Mouse (Mus musculus) Patski (cell line): Measurements from ENCODE around the gene Gsto1. TPM values are rescaled to one million over a fixed set of nuclear protein-coding genes. Genes with fewer than 3 reads are reported as not detected.
A peak's percentile ranks its signal among the peaks of the same experiment; 100 is the strongest.

ENCODE experiments used
- ATAC-seq: fragments of 100-300 bp; one replicate; pipeline ENCODE4 v1.8.0; 2021
- CTCF ChIA-PET: fragments of 350-600 bp; sonication (Branson Sonifier 250); formaldehyde crosslinking; loops from one replicate; lab custom pipeline; 2022; ENCODE audit warnings: inconsistent platforms; lab: Charles Lee
- POLR2A ChIA-PET: fragments of 350-600 bp; sonication (Branson Sonifier 250); formaldehyde crosslinking; loops from one replicate; lab custom pipeline; 2022; ENCODE audit warnings: antibody characterized with exemption, inconsistent platforms; lab: Charles Lee
- DNase-seq: peaks from one replicate; pipeline ENCODE4 v3.0.0-alpha.2; 2011; ENCODE audit warnings: low read depth, low spot score
- H3K27me3 ChIP-seq: fragments of 371-371 bp; one replicate; pipeline ENCODE4 v1.5.1; 2021
- CTCF ChIP-seq: fragments of 100-300 bp; IDR thresholded peaks from one replicate; pipeline ENCODE4 v1.5.1; 2021
- in situ Hi-C: fragments of 300-500 bp; cut with MboI; formaldehyde crosslinking; loops from 3 replicates; pipeline ENCODE4 v1.11.1; 2018; ENCODE audit warnings: low pct_unique_long_range_greater_than_20kb, mixed read lengths
- polyA plus RNA-seq: library from polyadenylated mRNA; unstranded; gene quantifications from one replicate; pipeline ENCODE4 v1.2.3, GENCODE M21; 2021

The Gsto1 gene
- polyA plus RNA-seq, 1 experiment from 2014 or later, result 86.5 TPM

- no peak for TF ChIP-seq CTCF
- POLR2A ChIA-PET, result no interaction called here
- no peaks in the 10 kb centered on the region for H3K27me3 ChIP-seq
- in situ Hi-C loops, result no loop called here
- CTCF ChIA-PET, result interaction anchor here (2.1 to 6.3 kb wide), 3 partner anchors 14 to 43 kb away, joined by 7 to 113 read pairs (median 10); partner anchors contain the start of genes Cfap43 and Itprip
- DNase-seq, result no peak
- no peak for ATAC-seq
Observed at GRCm38 (mm10) chr19:47885886-47886285, 31.1 kb downstream of the Gsto1 start.

- peak; percentile 49 for ATAC-seq
- H3K27me3 ChIP-seq, result no peaks in the 10 kb centered on the region
- CTCF ChIA-PET, result interaction anchor here (1.4 kb wide), 1 partner anchor 46 kb away, joined by 6 read pairs; no protein-coding TSS in a partner anchor
- DNase-seq, result peak; percentile 58
- in situ Hi-C loops, result no loop called here
- TF ChIP-seq CTCF, result no peak
- POLR2A ChIA-PET, result no interaction called here
Observed at GRCm38 (mm10) chr19:47886617-47887016, 31.8 kb downstream of the Gsto1 start.

GRCm38 (mm10) chr19:47887417-47887816, 32.6 kb downstream of the Gsto1 start:
- no peaks in the 10 kb centered on the region for H3K27me3 ChIP-seq
- POLR2A ChIA-PET, result no interaction called here
- no peak for ATAC-seq
- CTCF ChIA-PET, result interaction anchor here (1.4 kb wide), 1 partner anchor 45 kb away, joined by 6 read pairs; no protein-coding TSS in a partner anchor
- no peak for TF ChIP-seq CTCF
- DNase-seq, result no peak
- in situ Hi-C loops, result no loop called here

GRCm38 (mm10) chr19:47888037-47888436, 33.3 kb downstream of the Gsto1 start:
- in situ Hi-C loops, result no loop called here
- no peak for TF ChIP-seq CTCF
- H3K27me3 ChIP-seq, result no peaks in the 10 kb centered on the region
- ChIA-PET CTCF (no interaction called here), POLR2A (no interaction called here)
- DNase-seq, result no peak
- ATAC-seq, result no peak

- no peaks in the 10 kb centered on the region for H3K27me3 ChIP-seq
- ChIA-PET CTCF (interaction anchor here (1.2 to 2.0 kb wide), 4 partner anchors 8 to 60 kb away, joined by 4 to 15 read pairs (median 9); partner anchors contain the start of genes Cfap43 and Itprip), POLR2A (interaction anchor here (0.6 kb wide), 1 partner anchor 40 kb away, joined by 3 read pairs; no protein-coding TSS in a partner anchor)
- DNase-seq (no peak), ATAC-seq (peak; percentile 15)
- in situ Hi-C loops, result no loop called here
- TF ChIP-seq CTCF, result no peak
Observed at GRCm38 (mm10) chr19:47890489-47891130, 35.8 kb downstream of the Gsto1 start.

GRCm38 (mm10) chr19:47891562-47892312, 37.0 kb downstream of the Gsto1 start:
- DNase-seq, result peak; percentile 41
- no peaks in the 10 kb centered on the region for H3K27me3 ChIP-seq
- TF ChIP-seq CTCF, result no peak
- in situ Hi-C loops, result no loop called here
- ATAC-seq, result peak; percentile 80
- CTCF ChIA-PET, result interaction anchor here (1.0 to 1.9 kb wide), 3 partner anchors 9 to 27 kb away, joined by 4 to 15 read pairs (median 8); partner anchors contain the start of genes Cfap43 and Itprip
- POLR2A ChIA-PET, result interaction anchor here (0.6 kb wide), 1 partner anchor 39 kb away, joined by 3 read pairs; no protein-coding TSS in a partner anchor

- in situ Hi-C loops, result no loop called here
- ChIA-PET CTCF (interaction anchor here (1.2 to 1.8 kb wide), 3 partner anchors 10 to 30 kb away, joined by 3 to 8 read pairs (median 7); no protein-coding TSS in a partner anchor), POLR2A (interaction anchor here (0.5 kb wide), 1 partner anchor 8 kb away, joined by 6 read pairs; no protein-coding TSS in a partner anchor)
- no peak for TF ChIP-seq CTCF
- ATAC-seq, result no peak
- H3K27me3 ChIP-seq, result no peaks in the 10 kb centered on the region
- DNase-seq, result no peak
Observed at GRCm38 (mm10) chr19:47893092-47893491, 38.3 kb downstream of the Gsto1 start.

GRCm38 (mm10) chr19:47898472-47899079, 43.8 kb downstream of the Gsto1 start:
- H3K27me3 ChIP-seq, result no peaks in the 10 kb centered on the region
- TF ChIP-seq CTCF, result no peak
- CTCF ChIA-PET, result interaction anchor here (1.2 to 2.7 kb wide), 5 partner anchors 13 to 32 kb away, joined by 3 to 14 read pairs (median 4); no protein-coding TSS in a partner anchor
- in situ Hi-C loops, result no loop called here
- POLR2A ChIA-PET, result interaction anchor here (1.1 kb wide), 1 partner anchor 19 kb away, joined by 3 read pairs; no protein-coding TSS in a partner anchor
- ATAC-seq (no peak), DNase-seq (no peak)

GRCm38 (mm10) chr19:47900012-47900411, 45.2 kb downstream of the Gsto1 start:
- H3K27me3 ChIP-seq, result no peaks in the 10 kb centered on the region
- in situ Hi-C loops, result no loop called here
- DNase-seq (no peak), ATAC-seq (no peak)
- TF ChIP-seq CTCF, result no peak
- CTCF ChIA-PET, result interaction anchor here (1.6 to 2.7 kb wide), 2 partner anchors 17 to 30 kb away, joined by 3 to 14 read pairs; no protein-coding TSS in a partner anchor
- POLR2A ChIA-PET, result interaction anchor here (0.7 kb wide), 2 partner anchors 24 to 148 kb away, joined by 3 read pairs; no protein-coding TSS in a partner anchor

GRCm38 (mm10) chr19:47900558-47900957, 45.8 kb downstream of the Gsto1 start:
- in situ Hi-C loops, result no loop called here
- ATAC-seq (no peak), DNase-seq (no peak)
- ChIA-PET CTCF (interaction anchor here (1.6 to 2.7 kb wide), 2 partner anchors 18 to 30 kb away, joined by 3 to 14 read pairs; no protein-coding TSS in a partner anchor), POLR2A (interaction anchor here (0.7 to 0.8 kb wide), 2 partner anchors 11 to 148 kb away, joined by 3 read pairs; no protein-coding TSS in a partner anchor)
- no peaks in the 10 kb centered on the region for H3K27me3 ChIP-seq
- no peak for TF ChIP-seq CTCF
